Mouse (Mus musculus) testis, adult 2 months (tissue): Measurements from ENCODE around the gene Slmap.

ENCODE experiments used
- CTCF ChIP-seq: fragments of 200-500 bp; IDR thresholded peaks from 2 replicates; pipeline ENCODE4 v1.5.1; 2012; ENCODE audit warnings: low read depth, mild to moderate bottlenecking, inconsistent platforms, low read length, moderate library complexity; ENCODE audit not compliant: control insufficient read depth, insufficient read depth, insufficient replicate concordance
- POLR2A ChIP-seq: fragments of 200-500 bp; IDR thresholded peaks from 2 replicates; pipeline ENCODE4 v1.6.1; 2012; ENCODE audit warnings: low read depth, mild to moderate bottlenecking, inconsistent platforms, low read length, moderate library complexity; ENCODE audit not compliant: control insufficient read depth

DNA sequence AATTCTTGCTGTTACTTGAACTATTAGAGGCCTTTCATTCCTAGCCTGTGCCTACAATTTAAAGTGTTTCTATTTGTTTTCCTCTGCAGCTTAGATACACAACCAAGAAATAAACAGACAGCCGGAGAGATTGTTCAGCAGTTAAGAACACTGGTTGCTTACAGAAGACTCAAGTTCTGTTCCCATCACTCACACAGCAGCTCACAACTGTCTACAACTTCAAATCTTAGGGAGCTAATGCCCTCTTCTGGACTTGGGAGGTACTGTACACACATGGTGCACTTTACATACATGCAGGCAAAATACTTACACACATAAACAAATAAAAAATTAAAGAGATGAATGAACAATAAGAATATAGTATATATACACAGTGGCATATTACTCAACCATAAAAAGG is 39.7 kb downstream of the Slmap start:
- no peak for TF ChIP-seq CTCF
- no peak for TF ChIP-seq POLR2A
